Mouse (Mus musculus): Measurements from ENCODE around the gene Ccdc9.

Gene Ccdc9

GRCm38 (mm10) chr7:16286026-16286961 lies at the start of gene Ccdc9:
Gene Ccdc9 (minus strand): TSS chr7:16286795.
- peak; percentile 99 for DNase-seq (ENCODE audit: low read depth, low spot score)

GRCm38 (mm10) chr7:16329146-16329545 lies 42.6 kb upstream of the Ccdc9 start:
- no peak for DNase-seq (ENCODE audit: low read depth, low spot score)

- DNase-seq (ENCODE audit: low read depth, low spot score) = no peak
Measured at GRCm38 (mm10) chr7:16326607-16326971, 40.0 kb upstream of the Ccdc9 start.

- peak; percentile 84 for DNase-seq (ENCODE audit: low read depth, low spot score)
Measured at GRCm38 (mm10) chr7:16325920-16326606, 39.5 kb upstream of the Ccdc9 start.

- DNase-seq (ENCODE audit: low read depth, low spot score) = no peak
Measured at GRCm38 (mm10) chr7:16324661-16325060, 38.1 kb upstream of the Ccdc9 start.

- DNase-seq (ENCODE audit: low read depth, low spot score) = no peak
Measured at GRCm38 (mm10) chr7:16320479-16320878, 33.9 kb upstream of the Ccdc9 start.

GRCm38 (mm10) chr7:16319216-16319615 lies 32.6 kb upstream of the Ccdc9 start:
- no peak for DNase-seq (ENCODE audit: low read depth, low spot score)

GRCm38 (mm10) chr7:16317094-16317493 lies 30.5 kb upstream of the Ccdc9 start:
- DNase-seq (ENCODE audit: low read depth, low spot score) = no peak

- DNase-seq (ENCODE audit: low read depth, low spot score) = no peak
Measured at GRCm38 (mm10) chr7:16315222-16315759, 28.7 kb upstream of the Ccdc9 start.

GRCm38 (mm10) chr7:16314221-16314775 lies 27.7 kb upstream of the Ccdc9 start:
- no peak for DNase-seq (ENCODE audit: low read depth, low spot score)

- peak; percentile 84 for DNase-seq (ENCODE audit: low read depth, low spot score)
Measured at GRCm38 (mm10) chr7:16313481-16314220, 27.1 kb upstream of the Ccdc9 start.

- peak; percentile 89 for DNase-seq (ENCODE audit: low read depth, low spot score)
Measured at GRCm38 (mm10) chr7:16312672-16313311, 26.2 kb upstream of the Ccdc9 start.

- DNase-seq (ENCODE audit: low read depth, low spot score) = peak; percentile 57
Measured at GRCm38 (mm10) chr7:16312011-16312671, 25.5 kb upstream of the Ccdc9 start.

- peak; percentile 28 for DNase-seq (ENCODE audit: low read depth, low spot score)
Measured at GRCm38 (mm10) chr7:16311453-16312004, 24.9 kb upstream of the Ccdc9 start.

GRCm38 (mm10) chr7:16310521-16311452 lies 24.2 kb upstream of the Ccdc9 start:
- peak; percentile 25 for DNase-seq (ENCODE audit: low read depth, low spot score)

GRCm38 (mm10) chr7:16310020-16310520 lies 23.5 kb upstream of the Ccdc9 start:
- DNase-seq (ENCODE audit: low read depth, low spot score) = peak; percentile 71

GRCm38 (mm10) chr7:16309318-16310019 lies 22.9 kb upstream of the Ccdc9 start:
- DNase-seq (ENCODE audit: low read depth, low spot score) = peak; percentile 73
